Mouse (Mus musculus) hindbrain, embryonic 15.5 days (tissue): ENCODE measurements around the gene Nf1. TPM values are rescaled to one million over a fixed set of nuclear protein-coding genes. Genes with fewer than 3 reads are reported as not detected.

ENCODE experiments used
- ATAC-seq: fragments of 200-750 bp; cut with Nextera tagmentation; 2 replicates; pipeline ENCODE4 v1.8.0; 2017; ENCODE audit warnings: low read depth, moderate number of reproducible peaks, moderate TSS enrichment; ENCODE audit not compliant: low FRiP score
- H3K27ac ChIP-seq: fragments of 300-500 bp; sonication (generic); replicated peaks from 2 replicates; pipeline ENCODE4 v1.5.1; 2015; ENCODE audit warnings: mild to moderate bottlenecking, inconsistent platforms
- H3K27me3 ChIP-seq: fragments of 300-500 bp; sonication (generic); 2 replicates; pipeline ENCODE4 v1.6.1; 2015; ENCODE audit warnings: control low read depth, inconsistent platforms
- H3K36me3 ChIP-seq: fragments of 300-500 bp; sonication (generic); 2 replicates; pipeline ENCODE4 v1.6.1; 2015; ENCODE audit warnings: control low read depth, inconsistent platforms
- H3K4me1 ChIP-seq: fragments of 300-500 bp; sonication (generic); replicated peaks from 2 replicates; pipeline ENCODE4 v1.6.1; 2015; ENCODE audit warnings: control low read depth, inconsistent platforms
- H3K4me2 ChIP-seq: fragments of 300-500 bp; sonication (generic); 2 replicates; pipeline ENCODE4 v1.6.1; 2015; ENCODE audit warnings: moderate library complexity, mild to moderate bottlenecking, inconsistent platforms
- H3K4me3 ChIP-seq: fragments of 300-500 bp; sonication (generic); 2 replicates; pipeline ENCODE4 v1.5.1; 2015; ENCODE audit warnings: mild to moderate bottlenecking, inconsistent platforms
- H3K9ac ChIP-seq: fragments of 300-500 bp; sonication (generic); 2 replicates; pipeline ENCODE4 v1.6.1; 2015; ENCODE audit warnings: inconsistent platforms
- H3K9me3 ChIP-seq: fragments of 300-500 bp; sonication (generic); 2 replicates; pipeline ENCODE4 v1.6.1; 2016; ENCODE audit warnings: control low read depth, inconsistent platforms
- WGBS: fragments of 180-500 bp; shearing (Covaris S2); methylation state at CpG from one replicate; pipeline ENCODE4 v1.1.7; 2015; 5-methylcytosine and 5-hydroxymethylcytosine counted together
- polyA plus RNA-seq: library from polyadenylated mRNA; unstranded; fragments of >200 nt; fragmentation: Nextera tagmentation; extraction: Ambion mirVana; gene quantifications from 2 replicates; pipeline ENCODE4 v1.2.1, GENCODE M21; 2015

The Nf1 gene
- polyA plus RNA-seq, 1 experiment from 2014 or later: 6.1 TPM

- no peak overlapping the region for H3K4me3 ChIP-seq
- WGBS: 89% methylated on average over 7 of the region's 7 CpGs
- no peak for ATAC-seq
- H3K36me3 ChIP-seq: peaks cover 15% of the 10 kb centered on the region
- H3K9ac ChIP-seq: no peak overlapping the region
- H3K27ac ChIP-seq: no peak overlapping the region
- no peak overlapping the region for H3K4me2 ChIP-seq
- H3K4me1 ChIP-seq: no peaks in the 10 kb centered on the region
- no peaks in the 10 kb centered on the region for H3K9me3 ChIP-seq
- no peaks in the 10 kb centered on the region for H3K27me3 ChIP-seq
Observed at GRCm38 (mm10) chr11:79483876-79484528, 144.5 kb downstream of the Nf1 start.

- H3K9me3 ChIP-seq: no peaks in the 10 kb centered on the region
- no peak overlapping the region for H3K4me3 ChIP-seq
- H3K9ac ChIP-seq: no peak overlapping the region
- no peak overlapping the region for H3K27ac ChIP-seq
- ATAC-seq: no peak
- peaks cover 15% of the 10 kb centered on the region for H3K36me3 ChIP-seq
- H3K4me2 ChIP-seq: no peak overlapping the region
- no peaks in the 10 kb centered on the region for H3K4me1 ChIP-seq
- no peaks in the 10 kb centered on the region for H3K27me3 ChIP-seq
Observed at GRCm38 (mm10) chr11:79484721-79485120, 145.2 kb downstream of the Nf1 start.

- H3K9ac ChIP-seq: no peak overlapping the region
- ATAC-seq: no peak
- 72% methylated on average over 10 of the region's 10 CpGs for WGBS
Observed at GRCm38 (mm10) chr11:79494976-79495800, 155.7 kb downstream of the Nf1 start.

DNA sequence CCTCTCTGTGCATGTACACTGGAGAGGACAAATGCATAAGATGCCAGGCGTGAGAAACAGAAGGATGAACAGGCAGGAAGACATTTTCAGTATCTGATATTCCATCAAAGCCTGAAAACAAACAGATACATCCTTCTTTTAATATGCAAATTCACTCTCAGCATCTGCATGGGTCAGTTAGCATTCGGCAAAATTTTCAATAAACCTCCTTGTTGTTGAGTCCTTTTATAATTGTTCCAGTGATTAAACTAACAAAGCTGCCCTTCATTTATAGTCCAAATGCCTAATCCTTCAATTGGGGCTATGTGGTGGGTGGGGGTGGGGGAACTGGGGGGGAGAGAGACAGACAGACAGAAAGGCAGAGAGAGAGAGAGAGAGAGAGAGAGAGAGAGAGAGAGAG is 163.4 kb downstream of the Nf1 start:
- Histone ChIP-seq H3K4me2 (peak overlapping the region; percentile 10), H3K9ac (no peak overlapping the region), H3K27me3 (no peaks in the 10 kb centered on the region), H3K36me3 (no peaks in the 10 kb centered on the region), H3K4me3 (0 out of 2 replicates have a peak overlapping the region, but pooled peaks have one; percentile 6), H3K27ac (peak overlapping the region; percentile 45; the same call in 1 of the 2 replicates), H3K9me3 (no peaks in the 10 kb centered on the region), H3K4me1 (peaks cover 7% of the 10 kb centered on the region)
- ATAC-seq: no peak
- WGBS: 19% methylated on average over 2 of the region's 2 CpGs

More at GRCm38 (mm10) chr11:79494976-79495800, 155.7 kb downstream of the Nf1 start:
- 0 out of 2 replicates have a peak, but pooled peaks cover 4% of the 10 kb centered on the region for H3K4me1 ChIP-seq
- peaks cover 8% of the 10 kb centered on the region; the same call in 1 of the 2 replicates for H3K36me3 ChIP-seq
- no peak overlapping the region for H3K27ac ChIP-seq
- H3K4me3 ChIP-seq: no peak overlapping the region
- H3K4me2 ChIP-seq: no peak overlapping the region
- H3K9me3 ChIP-seq: no peaks in the 10 kb centered on the region
- no peaks in the 10 kb centered on the region for H3K27me3 ChIP-seq

DNA sequence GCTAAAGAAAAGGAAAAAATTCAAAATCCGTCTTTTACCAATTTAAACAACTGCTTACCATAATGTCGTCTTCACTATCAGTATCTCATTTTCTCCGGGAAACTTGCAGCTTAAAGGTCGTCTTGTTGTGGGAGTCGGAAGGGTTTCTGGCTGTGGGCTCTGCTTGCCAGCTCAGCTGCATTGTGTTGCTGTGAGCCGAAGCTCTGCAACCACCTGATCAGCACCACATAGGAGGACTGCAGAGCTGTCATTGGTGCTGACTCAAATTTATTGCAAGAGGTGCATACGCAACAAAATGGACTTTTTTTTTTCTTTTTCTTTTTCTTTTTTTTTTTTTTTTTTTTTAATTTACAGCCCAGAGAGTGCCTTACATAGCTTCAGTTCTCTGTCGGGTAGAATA is 164.4 kb downstream of the Nf1 start, which contains the start of gene Omg:
Omg (minus strand) TSS at position 240 of the 400 bp plus-strand sequence.
- WGBS: 23% methylated on average over 8 of the region's 8 CpGs
- peak within 1 kb of the TSS; percentile 35 for H3K4me2 ChIP-seq
- H3K27me3 ChIP-seq: no peaks in the 10 kb centered on the region
- H3K9me3 ChIP-seq: no peaks in the 10 kb centered on the region
- H3K4me1 ChIP-seq: peaks cover 7% of the 10 kb centered on the region
- 0 out of 2 replicates have a peak within 1 kb of the TSS, but pooled peaks have one; percentile 12 for H3K4me3 ChIP-seq
- H3K9ac ChIP-seq: no peak within 1 kb of the TSS
- ATAC-seq: no peak
- no peaks in the 10 kb centered on the region for H3K36me3 ChIP-seq
- peak within 1 kb of the TSS; percentile 51; the same call in 1 of the 2 replicates for H3K27ac ChIP-seq

DNA sequence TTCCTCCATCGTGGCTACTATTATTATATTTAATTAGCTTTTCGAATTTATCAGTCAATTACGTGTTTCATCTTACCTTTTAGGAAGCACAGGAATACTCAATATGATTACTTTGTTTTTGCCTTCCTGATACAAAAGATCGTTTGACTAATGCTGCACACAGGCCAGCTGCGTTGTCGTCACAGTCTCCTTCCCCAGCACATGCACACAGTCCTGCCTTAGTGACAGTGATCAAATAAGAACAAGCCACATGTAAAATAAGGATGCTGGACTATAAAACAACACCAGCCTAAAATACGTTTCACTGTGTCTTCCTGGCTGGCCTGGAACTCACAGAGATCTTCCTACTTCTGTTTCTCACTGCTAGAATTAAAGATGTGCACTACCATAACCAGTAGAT is 165.0 kb downstream of the Nf1 start:
- no peak overlapping the region for H3K4me2 ChIP-seq
- ATAC-seq: no peak

DNA sequence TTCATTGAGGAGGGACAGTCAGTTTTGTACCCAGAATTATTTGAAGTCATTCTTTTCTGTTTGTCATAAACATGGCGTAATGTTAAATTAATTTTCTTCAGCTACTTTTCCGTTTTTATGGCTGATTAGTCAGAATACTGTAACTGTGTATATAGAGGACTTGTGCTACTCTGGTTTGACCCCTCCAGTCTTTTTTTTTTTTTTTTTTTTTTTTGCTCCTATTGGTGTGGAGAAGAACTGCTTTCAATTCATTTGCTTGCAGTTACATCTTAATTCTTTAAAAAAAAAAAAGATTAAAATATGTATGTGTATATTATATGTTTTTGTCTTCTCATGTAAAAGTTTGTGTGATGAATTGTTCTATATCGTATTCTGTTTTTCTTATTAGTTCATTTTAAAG is 172.5 kb downstream of the Nf1 start:
- Histone ChIP-seq H3K27ac (no peak overlapping the region), H3K4me1 (no peaks in the 10 kb centered on the region), H3K4me3 (no peak overlapping the region), H3K27me3 (no peaks in the 10 kb centered on the region), H3K9me3 (no peaks in the 10 kb centered on the region), H3K9ac (no peak overlapping the region), H3K36me3 (no peaks in the 10 kb centered on the region), H3K4me2 (no peak overlapping the region)
- ATAC-seq: no peak
- 92% methylated on average over 3 of the region's 3 CpGs for WGBS

More for the DNA sequence above, 165.0 kb downstream of the Nf1 start:
- Histone ChIP-seq H3K27me3 (no peaks in the 10 kb centered on the region), H3K27ac (no peak overlapping the region), H3K9me3 (no peaks in the 10 kb centered on the region), H3K4me3 (no peak overlapping the region), H3K9ac (no peak overlapping the region), H3K4me1 (peaks cover 7% of the 10 kb centered on the region), H3K36me3 (no peaks in the 10 kb centered on the region)
- WGBS: 64% methylated on average over 7 of the region's 7 CpGs

GRCm38 (mm10) chr11:79515331-79515730 is 175.8 kb downstream of the Nf1 start:
- Histone ChIP-seq H3K27me3 (no peaks in the 10 kb centered on the region), H3K4me3 (no peak overlapping the region), H3K36me3 (no peaks in the 10 kb centered on the region), H3K4me2 (no peak overlapping the region), H3K4me1 (no peaks in the 10 kb centered on the region), H3K27ac (no peak overlapping the region), H3K9me3 (no peaks in the 10 kb centered on the region), H3K9ac (no peak overlapping the region)
- 70% methylated on average over 6 of the region's 6 CpGs for WGBS
- no peak for ATAC-seq

GRCm38 (mm10) chr11:79515798-79516197 is 176.3 kb downstream of the Nf1 start:
- Histone ChIP-seq H3K4me1 (no peaks in the 10 kb centered on the region), H3K4me2 (no peak overlapping the region), H3K36me3 (no peaks in the 10 kb centered on the region), H3K27me3 (no peaks in the 10 kb centered on the region), H3K9ac (no peak overlapping the region), H3K27ac (no peak overlapping the region), H3K4me3 (no peak overlapping the region), H3K9me3 (no peaks in the 10 kb centered on the region)
- ATAC-seq: no peak
- whole genome bisulfite sequencing: 97% methylated on average over 2 of the region's 2 CpGs

DNA sequence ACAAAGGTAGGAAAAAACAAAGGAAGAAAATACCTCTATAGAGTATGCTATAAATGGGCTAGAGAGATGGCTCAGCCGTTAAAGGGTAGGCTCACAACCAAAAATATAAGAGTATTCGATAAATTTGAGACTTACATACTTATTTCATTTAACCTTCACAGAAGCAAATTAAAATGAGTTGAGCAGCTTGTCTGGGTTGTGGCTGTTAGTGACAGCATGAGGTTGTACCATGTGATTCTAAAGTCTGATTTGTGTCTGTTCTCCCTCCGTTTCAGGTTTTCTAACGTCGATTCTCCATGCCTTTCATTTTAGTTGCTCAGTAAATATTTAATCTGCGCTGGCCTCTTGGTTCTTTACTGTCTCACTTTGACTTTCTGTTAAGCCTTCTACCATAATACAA is 179.8 kb downstream of the Nf1 start:
- 84% methylated on average over 6 of the region's 6 CpGs for WGBS
- H3K4me1 ChIP-seq: no peaks in the 10 kb centered on the region
- H3K4me2 ChIP-seq: no peak overlapping the region
- H3K4me3 ChIP-seq: no peak overlapping the region
- H3K27me3 ChIP-seq: no peaks in the 10 kb centered on the region
- no peak overlapping the region for H3K27ac ChIP-seq
- no peak overlapping the region for H3K9ac ChIP-seq
- no peaks in the 10 kb centered on the region for H3K9me3 ChIP-seq
- no peaks in the 10 kb centered on the region for H3K36me3 ChIP-seq
- ATAC-seq: no peak

DNA sequence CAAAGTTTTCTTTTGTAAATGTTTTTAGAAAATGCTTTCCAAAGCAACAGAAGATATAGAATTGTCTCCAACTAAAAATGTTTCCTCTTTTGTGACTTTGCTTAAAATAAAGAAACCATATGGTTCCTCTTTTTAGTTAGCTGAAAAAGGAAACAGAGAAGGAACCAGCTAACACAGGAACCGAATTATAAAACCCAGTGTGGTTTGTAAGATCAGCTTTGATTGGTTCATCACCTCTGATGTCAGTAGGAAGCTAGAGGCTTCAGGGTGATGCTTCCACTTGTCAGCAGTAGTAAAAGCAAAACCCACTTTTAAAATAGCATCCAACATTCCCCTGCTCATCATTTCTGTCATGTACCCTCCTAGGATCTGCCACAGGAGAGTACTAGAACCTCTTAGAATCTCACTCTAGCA is 180.4 kb downstream of the Nf1 start:
- Histone ChIP-seq H3K4me1 (no peaks in the 10 kb centered on the region), H3K9ac (no peak overlapping the region), H3K27me3 (no peaks in the 10 kb centered on the region), H3K27ac (no peak overlapping the region), H3K9me3 (no peaks in the 10 kb centered on the region), H3K4me2 (no peak overlapping the region), H3K36me3 (no peaks in the 10 kb centered on the region), H3K4me3 (no peak overlapping the region)
- 84% methylated on average over 1 of the region's 1 CpGs for WGBS
- ATAC-seq: no peak

- no peak overlapping the region for H3K4me3 ChIP-seq
- H3K9me3 ChIP-seq: no peaks in the 10 kb centered on the region
- H3K9ac ChIP-seq: no peak overlapping the region
- no peaks in the 10 kb centered on the region for H3K27me3 ChIP-seq
- H3K4me2 ChIP-seq: no peak overlapping the region
- ATAC-seq: no peak
- H3K27ac ChIP-seq: no peak overlapping the region
- H3K4me1 ChIP-seq: no peaks in the 10 kb centered on the region
- H3K36me3 ChIP-seq: no peaks in the 10 kb centered on the region
Observed at GRCm38 (mm10) chr11:79520772-79521171, 181.3 kb downstream of the Nf1 start.
